Mouse (Mus musculus): ENCODE data around the gene Ms4a4c. TPM values are rescaled to one million over a fixed set of nuclear protein-coding genes. Genes with fewer than 3 reads are reported as not detected.
"Not testable (repeated sequence)": the region's sequence is repeated elsewhere in the genome, so short reads cannot be mapped to it uniquely, and the experiment has no call there.

Ms4a4c gene
- polyA plus RNA-seq, 1 experiment: not detected

GRCm38 (mm10) chr19:11447238-11447637, 42.7 kb downstream of the Ms4a4c start:
- no peak overlapping the region for H3K27ac ChIP-seq (ENCODE audit: insufficient read depth, low read length)
- no peaks in the 10 kb centered on the region for H3K4me1 ChIP-seq (ENCODE audit: control insufficient read depth, insufficient read depth, low read length)
- no peak for TF ChIP-seq CTCF (IDR thresholded peaks at IDR 0.05; ENCODE audit: borderline replicate concordance, insufficient read depth, low read length)
- TF ChIP-seq POLR2A (IDR thresholded peaks at IDR 0.05; ENCODE audit: low read depth, low read length): no peak
- no peak overlapping the region for H3K4me3 ChIP-seq (ENCODE audit: insufficient read depth, low read length)

- H3K27ac ChIP-seq (ENCODE audit: insufficient read depth, low read length); H3K4me3 ChIP-seq (ENCODE audit: insufficient read depth, low read length); H3K4me1 ChIP-seq (ENCODE audit: control insufficient read depth, insufficient read depth, low read length): not testable (repeated sequence)
Measured at GRCm38 (mm10) chr19:11459041-11459440, 54.5 kb downstream of the Ms4a4c start.

- H3K4me3 ChIP-seq (ENCODE audit: insufficient read depth, low read length): not testable (repeated sequence)
Measured at GRCm38 (mm10) chr19:11464795-11465194, 60.2 kb downstream of the Ms4a4c start.

GRCm38 (mm10) chr19:11466471-11466870, 61.9 kb downstream of the Ms4a4c start:
- no peak overlapping the region for H3K4me3 ChIP-seq (ENCODE audit: insufficient read depth, low read length)
- H3K4me1 ChIP-seq (ENCODE audit: control insufficient read depth, insufficient read depth, low read length): no peaks in the 10 kb centered on the region
- TF ChIP-seq POLR2A (IDR thresholded peaks at IDR 0.05; ENCODE audit: low read depth, low read length) (no peak), CTCF (IDR thresholded peaks at IDR 0.05; ENCODE audit: borderline replicate concordance, insufficient read depth, low read length) (no peak)
- H3K27ac ChIP-seq (ENCODE audit: insufficient read depth, low read length): no peak overlapping the region

More at GRCm38 (mm10) chr19:11464795-11465194, 60.2 kb downstream of the Ms4a4c start:
- not testable (repeated sequence) for H3K27ac ChIP-seq (ENCODE audit: insufficient read depth, low read length); H3K4me1 ChIP-seq (ENCODE audit: control insufficient read depth, insufficient read depth, low read length)

- H3K27ac ChIP-seq (ENCODE audit: insufficient read depth, low read length); H3K4me1 ChIP-seq (ENCODE audit: control insufficient read depth, insufficient read depth, low read length); H3K4me3 ChIP-seq (ENCODE audit: insufficient read depth, low read length): not testable (repeated sequence)
Measured at GRCm38 (mm10) chr19:11468361-11468760, 63.8 kb downstream of the Ms4a4c start.

- H3K4me3 ChIP-seq (ENCODE audit: insufficient read depth, low read length); H3K4me1 ChIP-seq (ENCODE audit: control insufficient read depth, insufficient read depth, low read length); H3K27ac ChIP-seq (ENCODE audit: insufficient read depth, low read length): not testable (repeated sequence)
Measured at GRCm38 (mm10) chr19:11469215-11469614, 64.6 kb downstream of the Ms4a4c start, which contains the start of gene Ms4a6c. Ms4a6c (plus strand) TSS chr19:11469366.

Other genes with a start within 250 kb of the Ms4a4c start
- not detected in 2 replicates for gene 1700025F22Rik, start 239.4 kb upstream of the Ms4a4c start, polyA plus RNA-seq (2011; ENCODE audit: insufficient read length, low read depth, missing spikeins)
- gene Ms4a13, start 208.0 kb upstream of the Ms4a4c start, polyA plus RNA-seq (2011; ENCODE audit: insufficient read length, low read depth, missing spikeins): not detected in 2 replicates
- gene Ms4a12, start 172.3 kb upstream of the Ms4a4c start, polyA plus RNA-seq (2011; ENCODE audit: insufficient read length, low read depth, missing spikeins): not detected in 2 replicates
- gene Ms4a1, start 138.5 kb upstream of the Ms4a4c start, polyA plus RNA-seq (2011; ENCODE audit: insufficient read length, low read depth, missing spikeins): not detected in 2 replicates
- gene Ms4a5, start 120.9 kb upstream of the Ms4a4c start, polyA plus RNA-seq (2011; ENCODE audit: insufficient read length, low read depth, missing spikeins): not detected in 2 replicates
- gene Ms4a14, start 90.3 kb upstream of the Ms4a4c start, polyA plus RNA-seq (2011; ENCODE audit: insufficient read length, low read depth, missing spikeins): 0.37 TPM in 1 of 2 replicates, not detected in the other
- 0.55 and 5.0 TPM in 2 replicates for gene Ms4a7, start 68.6 kb upstream of the Ms4a4c start, polyA plus RNA-seq (2011; ENCODE audit: insufficient read length, low read depth, missing spikeins)
- gene Ms4a4a, start 29.2 kb upstream of the Ms4a4c start, polyA plus RNA-seq (2011; ENCODE audit: insufficient read length, low read depth, missing spikeins): not detected in 2 replicates
- not detected in 2 replicates for gene Ms4a4b, start 38.8 kb downstream of the Ms4a4c start, polyA plus RNA-seq (2011; ENCODE audit: insufficient read length, low read depth, missing spikeins)
- 3.0 TPM in 1 of 2 replicates, not detected in the other for gene Ms4a6c, start 64.6 kb downstream of the Ms4a4c start, polyA plus RNA-seq (2011; ENCODE audit: insufficient read length, low read depth, missing spikeins)
- not detected in 2 replicates for gene Gm8369, start 81.2 kb downstream of the Ms4a4c start, polyA plus RNA-seq (2011; ENCODE audit: insufficient read length, low read depth, missing spikeins)
- gene Ms4a6b, start 111.7 kb downstream of the Ms4a4c start, polyA plus RNA-seq (2011; ENCODE audit: insufficient read length, low read depth, missing spikeins): 1.1 TPM in 1 of 2 replicates, not detected in the other
- gene Ms4a4d, start 132.0 kb downstream of the Ms4a4c start, polyA plus RNA-seq (2011; ENCODE audit: insufficient read length, low read depth, missing spikeins): 0.43 and 1.0 TPM in 2 replicates
- gene Ms4a6d, start 200.1 kb downstream of the Ms4a4c start, polyA plus RNA-seq (2011; ENCODE audit: insufficient read length, low read depth, missing spikeins): 0.67 and 2.2 TPM in 2 replicates
- not detected in 2 replicates for gene Ms4a2, start 218.9 kb downstream of the Ms4a4c start, polyA plus RNA-seq (2011; ENCODE audit: insufficient read length, low read depth, missing spikeins)
- not detected in 2 replicates for gene Ms4a3, start 236.1 kb downstream of the Ms4a4c start, polyA plus RNA-seq (2011; ENCODE audit: insufficient read length, low read depth, missing spikeins)